Mouse (Mus musculus): ENCODE results near the gene Hist1h4i. TPM values are rescaled to one million over a fixed set of nuclear protein-coding genes. Genes with fewer than 3 reads are reported as not detected.
A peak's percentile ranks its signal among the peaks of the same experiment; 100 is the strongest.

Gene Hist1h4i
- polyA plus RNA-seq, 1 experiment = 15.7 TPM

DNA sequence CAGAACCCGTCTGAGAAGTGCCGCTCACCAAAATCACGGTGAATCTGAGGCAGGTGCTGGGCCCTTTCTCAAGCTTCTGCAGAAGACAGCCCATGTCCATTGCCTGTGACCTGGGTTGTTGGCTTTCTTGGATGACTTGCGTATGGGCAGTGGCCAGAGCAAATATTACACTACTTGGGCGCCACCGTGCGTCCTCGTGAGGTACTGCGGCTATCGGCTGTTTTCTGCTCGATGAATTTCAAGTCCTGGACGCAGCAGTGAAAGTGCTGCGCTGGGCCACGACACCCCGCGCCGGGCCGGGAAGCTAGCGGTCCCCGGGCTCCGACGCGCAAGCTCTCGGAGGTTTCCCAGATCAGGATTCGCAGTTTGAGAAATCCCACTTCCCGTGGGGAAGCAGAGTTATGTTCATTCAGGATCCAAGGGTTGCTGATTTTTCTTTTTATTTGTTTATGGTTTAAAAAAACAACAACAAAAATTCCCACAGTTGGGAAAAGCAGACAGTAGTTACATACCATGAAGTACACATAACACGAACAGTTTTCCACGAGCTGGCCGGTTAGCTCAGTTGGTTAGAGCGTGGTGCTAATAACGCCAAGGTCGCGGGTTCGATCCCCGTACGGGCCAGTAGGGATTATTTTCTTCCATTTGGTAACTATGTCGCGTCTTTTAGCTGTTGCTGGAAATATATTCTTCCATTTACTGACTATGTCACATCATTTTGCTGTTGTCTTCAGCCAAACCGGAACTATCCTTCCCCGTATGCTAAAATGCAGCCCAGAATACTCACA is 12.3 kb downstream of the Hist1h4i start:
- H3K36me3 ChIP-seq (ENCODE audit: control insufficient read depth, insufficient read depth, low read length) = no peaks in the 10 kb centered on the region
- no peaks in the 10 kb centered on the region for H3K27me3 ChIP-seq (ENCODE audit: control insufficient read depth, insufficient read depth, low read length)
- peak overlapping the region; percentile 63 for H3K4me3 ChIP-seq (ENCODE audit: extremely low read depth, insufficient read depth, insufficient read length)
- TF ChIP-seq POLR2A (IDR thresholded peaks at IDR 0.05; ENCODE audit: low read depth, low read length) (no peak), CTCF (IDR thresholded peaks at IDR 0.05; ENCODE audit: extremely low read depth, insufficient read depth, insufficient read length, insufficient replicate concordance) (peak; percentile 89; the same call in 1 of the 2 replicates)
- 2% methylated on average over 40 of the region's 40 CpGs for WGBS
- H3K27ac ChIP-seq (ENCODE audit: insufficient read depth, low read length) = peak overlapping the region; percentile 59; the same call in 1 of the 2 replicates
- DNase-seq (ENCODE audit: low read depth in 1 of 2, low spot score in 2 of 2) = peak; percentile 81 to 88
- H3K4me1 ChIP-seq (ENCODE audit: control insufficient read depth, insufficient read depth, insufficient read length) = peaks cover 2% of the 10 kb centered on the region

DNA sequence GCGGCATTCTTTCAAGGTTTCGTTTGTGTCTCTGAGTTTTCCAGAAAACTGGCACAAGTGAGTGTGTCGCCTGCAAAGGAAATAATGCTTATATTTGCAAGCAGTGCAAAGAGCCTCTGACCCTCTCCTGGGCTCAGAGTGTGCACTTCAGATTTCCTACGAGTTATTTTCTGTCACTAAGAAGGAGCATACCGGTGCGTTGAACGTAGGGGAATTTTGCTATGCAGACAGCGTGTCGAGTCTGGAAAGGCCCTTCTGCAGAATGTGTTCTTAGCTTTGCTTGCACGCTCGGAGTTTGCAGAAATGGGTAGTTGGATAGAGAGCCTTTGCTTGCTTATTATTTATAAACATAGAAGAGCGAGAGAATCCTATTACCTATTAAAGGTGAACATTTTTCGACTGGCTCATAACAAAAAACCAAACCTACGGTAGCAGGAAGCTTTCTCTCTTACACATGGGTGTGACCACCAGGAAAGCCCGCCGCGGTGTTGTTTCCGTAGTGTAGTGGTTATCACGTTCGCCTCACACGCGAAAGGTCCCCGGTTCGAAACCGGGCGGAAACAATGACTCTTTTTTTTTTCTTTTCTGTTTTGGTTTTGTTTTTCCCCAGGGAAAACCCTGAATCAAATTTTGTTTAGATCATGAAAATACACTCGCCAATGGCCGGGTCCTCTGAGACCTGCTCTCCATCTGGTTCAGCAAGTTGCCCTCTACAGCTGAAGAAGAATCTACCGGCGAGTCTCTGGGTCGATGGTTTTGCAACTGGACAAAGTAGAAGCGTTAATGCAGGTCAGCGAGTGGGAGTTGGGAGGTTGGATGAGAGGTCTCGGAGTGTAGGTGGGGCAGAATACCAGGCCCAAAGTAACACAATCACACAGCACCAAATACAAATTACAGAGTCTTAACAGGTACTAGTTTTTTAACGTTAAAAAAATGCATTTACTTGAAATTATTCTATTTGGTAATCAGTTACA is 14.8 kb downstream of the Hist1h4i start:
- Histone ChIP-seq H3K36me3 (ENCODE audit: control insufficient read depth, insufficient read depth, low read length) (no peaks in the 10 kb centered on the region), H3K27ac (ENCODE audit: insufficient read depth, low read length) (0 out of 2 replicates have a peak overlapping the region, but pooled peaks have one; percentile 34), H3K27me3 (ENCODE audit: control insufficient read depth, insufficient read depth, low read length) (no peaks in the 10 kb centered on the region), H3K4me1 (ENCODE audit: control insufficient read depth, insufficient read depth, insufficient read length) (peaks cover 2% of the 10 kb centered on the region), H3K4me3 (ENCODE audit: extremely low read depth, insufficient read depth, insufficient read length) (peak overlapping the region; percentile 57)
- 5% methylated on average over 35 of the region's 35 CpGs for WGBS
- peak; percentile 66 to 73 for DNase-seq (ENCODE audit: low read depth in 1 of 2, low spot score in 2 of 2)
- TF ChIP-seq POLR2A (IDR thresholded peaks at IDR 0.05; ENCODE audit: low read depth, low read length) (no peak), CTCF (IDR thresholded peaks at IDR 0.05; ENCODE audit: extremely low read depth, insufficient read depth, insufficient read length, insufficient replicate concordance) (no peak)

DNA sequence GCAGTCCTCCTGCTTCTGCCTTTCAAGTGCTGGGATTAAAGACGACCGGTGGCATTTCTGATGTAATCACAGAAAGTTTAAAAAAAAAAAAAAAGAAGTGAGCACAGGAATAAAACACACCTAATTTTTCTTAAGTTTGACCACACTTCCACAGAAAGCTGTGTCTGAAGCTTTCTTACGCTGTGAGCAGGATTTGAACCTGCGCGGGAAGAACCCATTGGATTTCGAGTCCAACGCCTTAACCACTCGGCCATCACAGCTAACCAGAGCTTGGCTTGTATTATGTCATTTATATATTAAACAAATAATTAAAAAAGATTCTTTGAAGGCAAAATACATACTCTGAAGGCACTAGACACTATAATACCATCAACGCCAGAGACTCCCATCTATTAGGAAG is 18.9 kb downstream of the Hist1h4i start:
- no peak overlapping the region for H3K27ac ChIP-seq (ENCODE audit: insufficient read depth, low read length)
- TF ChIP-seq POLR2A (IDR thresholded peaks at IDR 0.05; ENCODE audit: low read depth, low read length) = no peak
- no peak for TF ChIP-seq CTCF (IDR thresholded peaks at IDR 0.05; ENCODE audit: extremely low read depth, insufficient read depth, insufficient read length, insufficient replicate concordance)
- H3K4me1 ChIP-seq (ENCODE audit: control insufficient read depth, insufficient read depth, insufficient read length) = peaks cover 2% of the 10 kb centered on the region
- H3K36me3 ChIP-seq (ENCODE audit: control insufficient read depth, insufficient read depth, low read length) = no peaks in the 10 kb centered on the region
- peak; percentile 57 to 73 for DNase-seq (ENCODE audit: low read depth in 1 of 2, low spot score in 2 of 2)
- under 1% methylated on average over 9 of the region's 9 CpGs for WGBS
- H3K27me3 ChIP-seq (ENCODE audit: control insufficient read depth, insufficient read depth, low read length) = 0 out of 2 replicates have a peak, but pooled peaks cover 1% of the 10 kb centered on the region
- peak overlapping the region; percentile 48; the same call in 1 of the 2 replicates for H3K4me3 ChIP-seq (ENCODE audit: extremely low read depth, insufficient read depth, insufficient read length)

DNA sequence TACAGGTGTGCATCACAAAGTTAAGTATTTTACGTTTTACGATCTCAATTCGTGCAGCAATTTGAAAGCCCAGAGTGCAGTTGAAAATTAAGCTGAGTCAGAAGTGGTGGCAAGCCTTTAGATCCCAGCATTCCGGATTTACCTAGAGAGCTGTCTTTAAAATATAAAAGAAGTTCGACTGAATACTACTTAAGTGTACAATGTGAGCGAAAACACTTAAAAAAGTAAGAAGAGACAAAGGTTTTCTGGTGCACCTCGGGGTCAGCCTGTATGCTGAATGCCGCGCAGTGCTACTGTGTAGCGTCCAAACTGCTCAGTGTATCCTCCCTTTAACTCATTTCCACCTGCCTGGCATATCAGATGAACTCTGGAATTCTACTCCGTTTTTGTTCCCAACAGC is 19.6 kb downstream of the Hist1h4i start:
- DNase-seq (ENCODE audit: low read depth in 1 of 2, low spot score in 2 of 2) = no peak
- Histone ChIP-seq H3K36me3 (ENCODE audit: control insufficient read depth, insufficient read depth, low read length) (no peaks in the 10 kb centered on the region), H3K4me3 (ENCODE audit: extremely low read depth, insufficient read depth, insufficient read length) (peak overlapping the region; percentile 48), H3K27me3 (ENCODE audit: control insufficient read depth, insufficient read depth, low read length) (0 out of 2 replicates have a peak, but pooled peaks cover 1% of the 10 kb centered on the region), H3K4me1 (ENCODE audit: control insufficient read depth, insufficient read depth, insufficient read length) (peaks cover under 1% of the 10 kb centered on the region; the same call in 1 of the 2 replicates), H3K27ac (ENCODE audit: insufficient read depth, low read length) (no peak overlapping the region)
- TF ChIP-seq CTCF (IDR thresholded peaks at IDR 0.05; ENCODE audit: extremely low read depth, insufficient read depth, insufficient read length, insufficient replicate concordance) (no peak), POLR2A (IDR thresholded peaks at IDR 0.05; ENCODE audit: low read depth, low read length) (no peak)
- WGBS = under 1% methylated on average over 11 of the region's 11 CpGs

DNA sequence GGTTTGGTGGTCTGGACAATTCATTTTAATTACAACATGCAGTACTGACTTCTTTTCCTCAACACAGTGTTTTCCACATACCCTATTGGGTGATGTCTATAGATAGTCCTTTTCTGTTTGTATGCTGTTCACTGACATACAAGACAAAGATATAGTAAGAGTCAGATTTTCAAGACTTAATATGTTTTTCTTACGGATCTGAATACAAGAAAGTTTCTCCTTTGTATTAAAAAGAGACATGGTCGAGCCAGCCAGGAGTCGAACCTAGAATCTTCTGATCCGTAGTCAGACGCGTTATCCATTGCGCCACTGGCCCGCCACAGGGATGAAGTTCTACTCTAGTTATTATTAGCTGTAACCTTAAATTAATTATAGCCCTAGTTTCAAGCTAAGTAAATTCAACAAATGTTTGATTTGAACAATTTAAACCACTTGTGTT is 20.2 kb downstream of the Hist1h4i start:
- TF ChIP-seq CTCF (IDR thresholded peaks at IDR 0.05; ENCODE audit: extremely low read depth, insufficient read depth, insufficient read length, insufficient replicate concordance) (no peak), POLR2A (IDR thresholded peaks at IDR 0.05; ENCODE audit: low read depth, low read length) (no peak)
- DNase-seq (ENCODE audit: low read depth in 1 of 2, low spot score in 2 of 2) = no peak
- 1% methylated on average over 8 of the region's 8 CpGs for WGBS
- Histone ChIP-seq H3K4me3 (ENCODE audit: extremely low read depth, insufficient read depth, insufficient read length) (peak overlapping the region; percentile 67), H3K36me3 (ENCODE audit: control insufficient read depth, insufficient read depth, low read length) (no peaks in the 10 kb centered on the region), H3K27me3 (ENCODE audit: control insufficient read depth, insufficient read depth, low read length) (0 out of 2 replicates have a peak, but pooled peaks cover 1% of the 10 kb centered on the region), H3K4me1 (ENCODE audit: control insufficient read depth, insufficient read depth, insufficient read length) (no peaks in the 10 kb centered on the region; the same call in 1 of the 2 replicates), H3K27ac (ENCODE audit: insufficient read depth, low read length) (no peak overlapping the region)
